Mouse (Mus musculus) bone marrow macrophage, adult 2 months (primary cell): ENCODE data around the gene Myof.

Experiments
- CTCF ChIP-seq: IDR thresholded peaks from 2 replicates; pipeline ENCODE4 v1.5.1; 2012; ENCODE audit warnings: low read depth, mild to moderate bottlenecking, low read length, moderate library complexity
- POLR2A ChIP-seq: IDR thresholded peaks from 2 replicates; pipeline ENCODE4 v1.6.1; 2012; ENCODE audit warnings: mild to moderate bottlenecking, low read depth, low read length, borderline replicate concordance

GRCm38 (mm10) chr19:37876605-37877245 lies 166.7 kb downstream of the Myof start:
- TF ChIP-seq CTCF (no peak), POLR2A (no peak)
